Mouse (Mus musculus) midbrain, embryonic 12.5 days (tissue): Measurements from ENCODE around the gene Crnkl1. TPM values are rescaled to one million over a fixed set of nuclear protein-coding genes. Genes with fewer than 3 reads are reported as not detected.
A peak's percentile ranks its signal among the peaks of the same experiment; 100 is the strongest.
"Not testable (repeated sequence)": the region's sequence is repeated elsewhere in the genome, so short reads cannot be mapped to it uniquely, and the experiment has no call there.

ENCODE experiments used
- ATAC-seq: fragments of 200-750 bp; cut with Nextera tagmentation; 2 replicates; pipeline ENCODE4 v1.8.0; 2017; ENCODE audit warnings: low read depth, moderate TSS enrichment, moderate library complexity; ENCODE audit not compliant: low FRiP score
- H3K27ac ChIP-seq: fragments of 300-500 bp; sonication (generic); replicated peaks from 2 replicates; pipeline ENCODE4 v1.5.1; 2016; ENCODE audit warnings: mild to moderate bottlenecking
- H3K27me3 ChIP-seq: fragments of 300-500 bp; sonication (generic); 2 replicates; pipeline ENCODE4 v1.6.1; 2016; ENCODE audit warnings: mild to moderate bottlenecking
- H3K36me3 ChIP-seq: fragments of 300-500 bp; sonication (generic); 2 replicates; pipeline ENCODE4 v1.6.1; 2016
- H3K4me1 ChIP-seq: fragments of 300-500 bp; sonication (generic); 2 replicates; pipeline ENCODE4 v1.6.1; 2016
- H3K4me2 ChIP-seq: fragments of 300-500 bp; sonication (generic); replicated peaks from 2 replicates; pipeline ENCODE4 v1.6.1; 2016; ENCODE audit warnings: mild to moderate bottlenecking, moderate library complexity
- H3K4me3 ChIP-seq: fragments of 300-500 bp; sonication (generic); 2 replicates; pipeline ENCODE4 v1.5.1; 2016; ENCODE audit warnings: mild to moderate bottlenecking
- H3K9ac ChIP-seq: fragments of 300-500 bp; sonication (generic); replicated peaks from 2 replicates; pipeline ENCODE4 v1.6.1; 2016; ENCODE audit warnings: mild to moderate bottlenecking, moderate library complexity
- H3K9me3 ChIP-seq: fragments of 300-500 bp; sonication (generic); 2 replicates; pipeline ENCODE4 v1.6.1; 2016; ENCODE audit warnings: mild to moderate bottlenecking
- WGBS: fragments of 180-500 bp; shearing (Covaris S2); methylation state at CpG from one replicate; pipeline ENCODE4 v1.1.7; 2016; 5-methylcytosine and 5-hydroxymethylcytosine counted together
- polyA plus RNA-seq: library from polyadenylated mRNA; unstranded; fragments of >200 nt; fragmentation: Nextera tagmentation; extraction: Ambion mirVana; gene quantifications from 2 replicates; pipeline ENCODE4 v1.2.1, GENCODE M21; 2016

Gene Crnkl1
- polyA plus RNA-seq, 1 experiment from 2014 or later: 41.0 TPM

DNA sequence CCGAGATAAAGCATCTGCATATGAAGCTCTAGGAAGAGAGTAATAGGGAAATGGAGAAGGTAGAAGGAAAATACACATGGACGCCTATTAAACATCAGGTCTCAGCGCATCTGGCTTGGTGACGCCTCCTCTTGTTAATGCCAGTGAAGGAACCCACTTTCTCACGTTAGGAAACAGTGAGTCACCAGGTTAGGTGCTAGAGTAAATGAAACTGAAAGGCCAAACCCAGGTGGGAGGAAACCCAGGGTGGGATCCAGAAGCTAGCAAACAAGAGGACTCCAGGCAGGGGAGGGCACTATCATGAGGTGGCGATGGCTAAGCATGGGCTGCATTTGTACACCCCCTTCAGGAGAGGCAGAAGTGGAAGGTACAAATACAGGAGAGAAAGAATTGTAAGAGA, 29.7 kb downstream of the Crnkl1 start:
- no peaks in the 10 kb centered on the region for H3K9me3 ChIP-seq
- H3K36me3 ChIP-seq: peaks cover 20% of the 10 kb centered on the region
- ATAC-seq: no peak
- H3K4me2 ChIP-seq: peak overlapping the region; percentile 64; the same call in 1 of the 2 replicates
- WGBS: 86% methylated on average over 6 of the region's 6 CpGs
- no peak overlapping the region for H3K27ac ChIP-seq
- H3K27me3 ChIP-seq: no peaks in the 10 kb centered on the region
- H3K4me1 ChIP-seq: peaks cover 13% of the 10 kb centered on the region
- H3K4me3 ChIP-seq: no peak overlapping the region
- H3K9ac ChIP-seq: no peak overlapping the region

DNA sequence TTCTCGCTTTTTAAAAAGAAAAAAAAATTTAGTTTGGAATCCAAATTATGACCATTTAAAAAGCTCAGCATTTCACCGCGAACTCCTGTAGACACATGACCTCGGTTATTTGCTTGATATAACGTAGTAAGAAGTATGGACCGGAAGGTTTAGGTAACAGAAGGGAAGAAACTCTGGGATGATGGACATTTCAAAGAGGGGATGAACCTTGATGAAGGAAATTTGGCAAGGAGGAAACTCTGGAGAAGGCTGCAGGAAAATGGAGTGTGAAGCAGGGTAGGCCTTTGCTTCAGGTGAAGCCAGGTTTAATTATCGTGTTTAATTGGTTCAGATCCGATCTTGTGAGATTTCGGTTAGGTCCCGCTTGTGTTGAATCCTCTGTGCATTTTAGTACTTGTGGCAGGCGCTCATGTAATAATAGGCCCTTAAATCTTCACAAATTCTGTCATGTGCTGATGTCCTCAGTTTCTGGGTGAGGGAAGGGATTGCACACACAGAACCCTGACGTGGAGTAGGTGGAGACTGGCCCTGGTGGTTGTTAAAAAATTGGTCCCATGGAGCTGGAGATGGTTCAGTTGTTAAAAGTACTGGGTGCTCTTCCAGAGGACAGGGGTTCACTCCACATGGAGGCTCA, 30.7 kb downstream of the Crnkl1 start:
- Histone ChIP-seq H3K9me3 (no peaks in the 10 kb centered on the region), H3K27ac (no peak overlapping the region), H3K4me2 (peak overlapping the region; percentile 64), H3K27me3 (no peaks in the 10 kb centered on the region), H3K4me1 (peaks cover 13% of the 10 kb centered on the region), H3K4me3 (peak overlapping the region; percentile 78), H3K9ac (peak overlapping the region; percentile 84), H3K36me3 (peaks cover 14% of the 10 kb centered on the region)
- no peak for ATAC-seq
- 40% methylated on average over 12 of the region's 12 CpGs for WGBS

DNA sequence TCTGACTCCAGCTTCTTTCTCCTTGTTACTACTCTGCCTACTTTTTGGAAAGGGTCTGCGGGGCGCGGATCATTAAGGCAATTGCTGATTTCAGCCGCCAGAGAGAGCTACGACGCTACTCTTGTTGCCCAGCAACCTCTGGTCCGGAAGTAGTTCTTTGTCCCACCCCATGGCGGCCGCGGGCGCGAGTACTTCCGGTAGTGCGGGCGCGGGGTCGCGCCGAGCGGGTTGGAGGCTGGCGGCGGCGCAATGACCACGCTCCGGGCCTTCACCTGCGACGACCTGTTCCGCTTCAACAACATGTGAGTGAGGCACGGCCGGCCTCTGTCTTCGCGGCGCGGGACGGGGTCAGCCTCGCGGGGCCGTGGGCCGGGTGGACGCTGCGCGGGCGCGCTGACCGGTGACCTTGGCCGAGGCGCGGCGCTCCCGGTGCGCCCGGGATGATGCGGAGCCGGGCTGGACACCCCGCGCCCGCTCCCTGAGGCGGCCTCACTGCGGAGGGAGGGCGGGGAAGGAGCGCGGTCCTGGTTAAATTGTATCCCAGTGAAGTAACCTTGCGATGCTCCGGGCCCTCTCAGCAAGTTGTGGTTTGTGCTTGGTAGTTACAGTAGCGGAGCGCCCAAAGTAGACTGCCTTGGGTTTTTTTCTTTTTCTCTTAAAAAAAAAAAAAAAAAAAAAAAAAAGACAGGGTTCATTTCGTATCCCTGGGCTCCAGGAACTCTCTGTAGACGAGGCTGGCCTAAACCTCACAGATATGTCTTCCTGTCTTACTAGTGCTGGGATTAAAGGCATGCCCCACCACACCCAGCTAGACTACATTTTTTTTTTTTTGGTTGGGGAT, 31.5 kb downstream of the Crnkl1 start:
- peak overlapping the region; percentile 84 for H3K9ac ChIP-seq
- no peaks in the 10 kb centered on the region for H3K27me3 ChIP-seq
- H3K27ac ChIP-seq: peak overlapping the region; percentile 67
- 0 out of 2 replicates have a peak, but pooled peaks cover 9% of the 10 kb centered on the region for H3K36me3 ChIP-seq
- peak overlapping the region; percentile 78 for H3K4me3 ChIP-seq
- peak; percentile 98 for ATAC-seq
- H3K9me3 ChIP-seq: no peaks in the 10 kb centered on the region
- WGBS: under 1% methylated on average over 68 of the region's 68 CpGs
- peaks cover 13% of the 10 kb centered on the region for H3K4me1 ChIP-seq
- peak overlapping the region; percentile 64 for H3K4me2 ChIP-seq

DNA sequence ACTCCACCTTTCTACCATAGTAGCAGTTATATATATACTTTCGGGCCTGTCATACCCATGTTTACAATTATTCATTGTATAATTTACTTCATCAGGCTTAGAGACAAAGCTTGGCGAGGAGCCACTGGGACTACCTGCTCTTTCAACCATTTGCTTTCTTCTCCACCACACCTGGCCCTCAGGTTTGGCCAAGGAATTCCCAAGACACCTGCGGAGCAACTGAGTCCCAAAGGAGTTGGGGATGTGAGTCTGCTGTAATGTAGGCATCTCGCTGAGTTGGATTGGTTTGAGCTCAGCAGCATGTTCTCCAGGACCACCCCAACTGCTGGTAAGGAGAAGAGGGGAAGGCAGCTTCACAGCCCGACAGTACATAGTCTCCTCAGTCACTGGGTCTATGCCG, 33.0 kb downstream of the Crnkl1 start, which contains the start of gene Naa20:
TSS of gene Naa20 (plus strand) at position 239 of the 400 bp plus-strand sequence.
- no peak within 1 kb of the TSS; the same call in 1 of the 2 replicates for H3K27ac ChIP-seq
- 85% methylated on average over 6 of the region's 6 CpGs for WGBS
- no peak within 1 kb of the TSS for H3K9ac ChIP-seq

DNA sequence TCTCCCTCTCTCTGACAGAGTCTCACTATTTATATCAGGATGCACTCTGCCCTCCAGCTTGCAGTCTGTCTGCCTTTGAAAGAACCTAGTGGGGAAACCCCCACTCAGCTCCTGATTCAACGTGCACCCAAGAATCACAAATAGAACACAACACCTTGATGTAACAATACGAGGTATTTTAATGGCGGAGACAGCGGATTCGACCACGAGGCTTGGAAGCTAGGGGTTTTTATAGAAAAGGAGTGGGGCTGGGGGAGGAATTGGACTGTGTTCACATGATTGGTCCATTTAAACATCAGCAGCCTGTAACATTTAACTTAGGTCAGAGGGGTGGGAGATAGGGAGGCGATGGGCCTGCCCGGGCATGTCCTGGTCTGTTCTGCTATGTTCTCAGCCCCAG, 34.5 kb downstream of the Crnkl1 start:
- H3K9me3 ChIP-seq, H3K9ac ChIP-seq, ATAC-seq, H3K4me3 ChIP-seq, H3K4me2 ChIP-seq, H3K36me3 ChIP-seq, H3K27me3 ChIP-seq, H3K27ac ChIP-seq: not testable (repeated sequence)
- 82% methylated on average over 8 of the region's 8 CpGs for WGBS
- H3K4me1 ChIP-seq: peaks cover 13% of the 10 kb centered on the region

More for the DNA sequence above, 33.0 kb downstream of the Crnkl1 start, which contains the start of gene Naa20:
- peak within 1 kb of the TSS; percentile 78; the same call in 1 of the 2 replicates for H3K4me3 ChIP-seq
- H3K4me2 ChIP-seq: peak within 1 kb of the TSS; percentile 64
- H3K27me3 ChIP-seq: no peaks in the 10 kb centered on the region
- H3K4me1 ChIP-seq: peaks cover 13% of the 10 kb centered on the region
- no peak for ATAC-seq
- 0 out of 2 replicates have a peak, but pooled peaks cover 2% of the 10 kb centered on the region for H3K36me3 ChIP-seq
- no peaks in the 10 kb centered on the region for H3K9me3 ChIP-seq

DNA sequence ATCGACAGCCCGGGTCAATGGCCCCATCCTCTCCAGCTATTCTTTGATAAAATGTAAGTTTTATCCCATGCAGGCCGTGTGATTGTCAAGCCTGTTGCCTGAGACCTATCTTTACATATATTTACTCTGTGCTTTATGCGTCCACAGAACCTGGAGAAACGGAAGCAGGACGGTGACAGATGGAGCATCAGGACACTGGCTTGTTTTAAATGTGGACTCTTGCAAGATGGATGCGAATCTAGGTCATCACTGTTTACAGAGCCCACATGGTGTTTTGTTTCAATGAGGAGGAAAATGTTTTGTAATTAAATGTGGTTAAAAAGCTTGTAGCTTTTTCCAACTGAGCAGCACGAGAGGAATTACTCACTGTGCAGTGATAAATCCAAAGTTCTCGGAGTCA, 36.7 kb downstream of the Crnkl1 start:
- 80% methylated on average over 9 of the region's 9 CpGs for WGBS
- H3K27ac ChIP-seq: no peak overlapping the region
- no peaks in the 10 kb centered on the region for H3K9me3 ChIP-seq
- no peak overlapping the region for H3K4me3 ChIP-seq
- H3K4me2 ChIP-seq: no peak overlapping the region
- H3K4me1 ChIP-seq: no peaks in the 10 kb centered on the region
- ATAC-seq: no peak
- no peaks in the 10 kb centered on the region for H3K36me3 ChIP-seq
- H3K27me3 ChIP-seq: no peaks in the 10 kb centered on the region
- no peak overlapping the region for H3K9ac ChIP-seq

DNA sequence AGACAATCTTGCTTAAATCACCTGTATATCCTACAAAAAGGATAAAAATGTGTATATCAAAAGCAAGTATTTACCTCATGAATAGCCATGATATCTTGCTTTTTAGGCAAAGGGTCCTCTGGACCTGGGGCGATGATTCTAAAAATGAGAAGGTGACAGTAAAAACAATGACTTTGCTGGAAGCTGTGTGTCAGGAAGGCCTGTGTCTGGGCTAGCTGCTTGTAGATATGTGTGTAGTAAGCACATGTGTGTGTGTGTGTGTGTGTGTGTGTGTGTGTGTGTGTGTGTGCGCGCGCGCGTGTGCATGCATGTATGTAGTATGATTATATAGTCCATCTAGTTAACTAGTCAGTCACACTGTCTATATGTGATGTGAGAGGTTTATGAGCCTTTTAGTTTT, 41.1 kb downstream of the Crnkl1 start:
- H3K9ac ChIP-seq: no peak overlapping the region
- no peak overlapping the region for H3K4me3 ChIP-seq
- 98% methylated on average over 6 of the region's 6 CpGs for WGBS
- H3K36me3 ChIP-seq: no peaks in the 10 kb centered on the region
- H3K9me3 ChIP-seq: no peaks in the 10 kb centered on the region
- no peak overlapping the region for H3K4me2 ChIP-seq
- H3K4me1 ChIP-seq: no peaks in the 10 kb centered on the region
- no peak for ATAC-seq
- no peak overlapping the region for H3K27ac ChIP-seq
- H3K27me3 ChIP-seq: no peaks in the 10 kb centered on the region

DNA sequence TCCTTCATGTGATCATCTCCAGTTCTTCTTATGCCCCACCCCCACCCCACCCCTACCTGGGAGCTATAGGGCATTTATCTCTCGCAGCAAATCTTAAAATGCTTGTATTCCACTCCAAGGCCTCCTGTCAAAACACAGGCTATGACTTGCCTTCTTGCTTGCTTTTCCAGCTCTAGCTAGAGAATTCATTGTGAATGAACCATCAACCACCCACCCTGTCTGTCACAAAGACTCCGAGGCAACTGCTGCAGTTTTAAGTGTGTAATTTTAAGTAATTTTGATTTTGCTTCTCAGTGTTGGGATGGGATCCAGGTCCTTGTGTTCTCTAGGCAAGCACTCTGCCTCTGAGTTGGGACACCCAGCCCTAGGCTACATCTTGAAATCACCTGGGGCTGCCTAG, 44.2 kb downstream of the Crnkl1 start:
- no peaks in the 10 kb centered on the region for H3K27me3 ChIP-seq

DNA sequence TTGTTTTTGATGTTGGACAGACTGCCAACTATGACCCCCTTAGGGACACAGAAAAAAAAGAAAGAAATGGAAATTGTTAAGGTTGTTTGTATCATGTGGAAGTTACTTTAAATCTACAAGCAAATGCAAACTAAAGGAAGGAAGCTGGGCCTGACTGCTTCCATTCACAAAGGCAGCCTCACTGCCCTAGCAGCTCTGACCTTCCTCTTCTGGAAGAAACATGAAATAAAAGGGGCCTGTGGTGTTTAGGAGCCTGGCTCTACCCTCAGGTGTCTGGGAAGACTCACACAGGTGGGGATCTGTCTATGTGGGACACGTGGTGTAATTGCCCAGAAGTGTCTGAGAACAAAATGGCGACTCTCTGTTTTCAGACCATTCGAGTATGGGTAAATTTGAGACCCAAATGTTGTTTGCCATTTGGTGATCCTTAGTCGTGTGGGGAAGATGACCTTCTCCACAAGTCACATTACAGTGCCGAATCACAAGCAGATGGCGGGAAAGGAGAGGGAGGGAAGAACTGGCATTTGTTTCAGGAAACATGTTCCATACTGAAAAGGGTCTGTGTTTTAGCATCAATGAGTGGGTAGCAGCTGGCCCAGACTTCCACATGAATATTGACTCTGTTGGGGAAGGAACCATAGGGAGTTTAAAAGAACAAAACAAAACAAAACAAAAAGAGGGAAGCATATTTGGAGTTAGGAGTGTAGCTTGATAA, 45.9 kb downstream of the Crnkl1 start:
- 79% methylated on average over 6 of the region's 6 CpGs for WGBS
- H3K27ac ChIP-seq: no peak overlapping the region

More for the DNA sequence above, 44.2 kb downstream of the Crnkl1 start:
- Histone ChIP-seq H3K4me3 (no peak overlapping the region), H3K27ac (no peak overlapping the region), H3K4me1 (no peaks in the 10 kb centered on the region), H3K9ac (no peak overlapping the region), H3K4me2 (no peak overlapping the region), H3K9me3 (no peaks in the 10 kb centered on the region), H3K36me3 (peaks cover 2% of the 10 kb centered on the region)
- WGBS: 82% methylated on average over 2 of the region's 2 CpGs
- no peak for ATAC-seq

DNA sequence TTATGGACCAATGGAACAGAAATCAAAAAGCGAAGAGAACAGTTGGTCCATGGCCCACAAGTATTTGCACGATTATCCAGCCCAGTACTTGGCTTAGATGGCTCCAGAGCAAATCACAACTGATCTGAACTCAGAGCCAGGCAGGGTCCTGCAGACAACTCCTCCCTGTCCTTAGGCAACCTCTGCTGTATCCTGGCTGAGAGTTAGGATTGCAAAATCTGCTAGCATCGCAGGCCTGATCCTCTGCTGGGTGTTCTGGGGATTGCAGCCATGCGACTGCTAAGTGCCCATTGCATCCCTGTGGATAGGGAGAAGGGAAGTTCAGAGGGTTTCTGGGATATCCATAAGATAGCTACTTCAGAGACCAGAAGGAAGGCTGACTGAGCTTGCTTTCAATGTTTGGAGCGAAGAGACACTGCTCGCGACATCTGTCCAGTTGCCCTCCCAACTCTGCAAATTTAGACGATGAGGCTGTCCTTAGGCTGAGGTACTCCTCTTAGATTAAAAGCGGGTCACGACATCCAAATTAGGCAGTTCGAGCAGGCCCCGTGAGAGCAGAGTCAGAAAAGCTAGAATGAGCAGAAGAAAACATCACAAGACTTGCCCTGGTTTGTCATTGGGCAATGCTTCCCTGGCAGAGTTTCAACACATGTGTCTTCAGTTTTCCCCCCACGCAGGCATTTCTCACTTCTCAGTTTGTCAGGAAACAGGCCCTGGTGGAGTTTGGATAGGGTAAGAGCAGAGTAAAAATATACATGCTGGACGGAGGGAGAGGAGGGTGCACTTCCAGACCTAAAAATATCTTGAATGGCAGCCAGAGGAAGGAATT, 46.7 kb downstream of the Crnkl1 start:
- no peak overlapping the region; the same call in 1 of the 2 replicates for H3K27ac ChIP-seq
- no peak overlapping the region for H3K4me2 ChIP-seq
- WGBS: 72% methylated on average over 14 of the region's 14 CpGs
- H3K27me3 ChIP-seq: no peaks in the 10 kb centered on the region
- no peak overlapping the region for H3K9ac ChIP-seq
- H3K4me1 ChIP-seq: peaks cover 6% of the 10 kb centered on the region; the same call in 1 of the 2 replicates
- H3K4me3 ChIP-seq: no peak overlapping the region
- peaks cover 6% of the 10 kb centered on the region for H3K36me3 ChIP-seq
- H3K9me3 ChIP-seq: no peaks in the 10 kb centered on the region
- ATAC-seq: no peak

More for the DNA sequence above, 45.9 kb downstream of the Crnkl1 start:
- peaks cover 5% of the 10 kb centered on the region; the same call in 1 of the 2 replicates for H3K4me1 ChIP-seq
- H3K9ac ChIP-seq: no peak overlapping the region
- ATAC-seq: no peak
- H3K4me2 ChIP-seq: no peak overlapping the region
- H3K9me3 ChIP-seq: no peaks in the 10 kb centered on the region
- peaks cover 6% of the 10 kb centered on the region for H3K36me3 ChIP-seq
- H3K27me3 ChIP-seq: no peaks in the 10 kb centered on the region
- no peak overlapping the region for H3K4me3 ChIP-seq
